Mouse (Mus musculus): ENCODE measurements around the gene Rab8b. TPM values are rescaled to one million over a fixed set of nuclear protein-coding genes. Genes with fewer than 3 reads are reported as not detected.
"Not testable (repeated sequence)": the region's sequence is repeated elsewhere in the genome, so short reads cannot be mapped to it uniquely, and the experiment has no call there.

The Rab8b gene
- total and polyA plus RNA-seq, 2 experiments: 1.4 to 4.1 TPM

DNA sequence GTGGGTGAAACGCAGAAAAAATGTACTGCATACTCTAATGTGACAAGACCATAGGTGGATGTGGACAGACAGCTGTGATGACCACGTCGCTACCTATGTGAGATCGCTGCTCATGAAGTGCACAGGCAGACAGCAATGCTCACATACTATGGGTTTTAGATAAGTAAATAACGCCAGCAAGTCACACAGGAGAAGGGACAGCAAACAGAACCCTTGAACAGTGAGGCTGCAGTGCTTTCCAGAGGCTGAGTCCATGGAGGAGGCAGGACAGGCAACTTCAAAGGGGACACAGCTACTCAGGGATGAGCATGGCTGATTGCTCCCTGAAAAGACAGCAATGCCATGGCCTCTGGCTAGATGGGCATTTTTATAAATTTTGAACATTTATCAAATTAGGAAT, 72.7 kb downstream of the Rab8b start:
- H3K4me3 ChIP-seq (ENCODE audit: insufficient read depth, low read depth, low read length): no peak overlapping the region

GRCm38 (mm10) chr9:66835097-66835480, 84.4 kb downstream of the Rab8b start:
- Histone ChIP-seq H3K36me3 (ENCODE audit: control insufficient read depth, insufficient read depth, low read length) (no peaks in the 10 kb centered on the region), H3K79me2 (ENCODE audit: control insufficient read depth, insufficient read depth, low read length) (no peaks in the 10 kb centered on the region), H3K4me1 (ENCODE audit: control insufficient read depth, insufficient read depth, low read length) (no peaks in the 10 kb centered on the region; the same call in 1 of the 2 replicates), H3K9ac (ENCODE audit: low read depth, low read length) (peak overlapping the region; percentile 61), H3K4me3 (ENCODE audit: insufficient read depth, low read depth, low read length) (peak overlapping the region; percentile 55), H3K27me3 (ENCODE audit: control insufficient read depth, insufficient read depth, low read length) (no peaks in the 10 kb centered on the region), H3K27ac (replicated peaks; ENCODE audit: insufficient read depth, low read depth, low read length) (no peak overlapping the region)
- no peak for TF ChIP-seq POLR2A (IDR thresholded peaks at IDR 0.05; ENCODE audit: extremely low read depth, insufficient read depth, low read length)
- TF ChIP-seq CTCF (IDR thresholded peaks at IDR 0.05; ENCODE audit: low read depth, low read length): no peak
- DNase-seq (ENCODE audit: extremely low read depth, low read depth, low spot score): no peak
- WGBS: under 1% methylated on average over 24 of the region's 24 CpGs

More for the DNA sequence above, 72.7 kb downstream of the Rab8b start:
- no peak for DNase-seq (ENCODE audit: extremely low read depth, low read depth, low spot score)
- TF ChIP-seq POLR2A (IDR thresholded peaks at IDR 0.05; ENCODE audit: extremely low read depth, insufficient read depth, low read length): no peak
- TF ChIP-seq CTCF (IDR thresholded peaks at IDR 0.05; ENCODE audit: low read depth, low read length): no peak
- no peaks in the 10 kb centered on the region for H3K36me3 ChIP-seq (ENCODE audit: control insufficient read depth, insufficient read depth, low read length)
- no peaks in the 10 kb centered on the region for H3K27me3 ChIP-seq (ENCODE audit: control insufficient read depth, insufficient read depth, low read length)
- no peaks in the 10 kb centered on the region for H3K4me1 ChIP-seq (ENCODE audit: control insufficient read depth, insufficient read depth, low read length)
- no peak overlapping the region for H3K9ac ChIP-seq (ENCODE audit: low read depth, low read length)
- no peaks in the 10 kb centered on the region for H3K79me2 ChIP-seq (ENCODE audit: control insufficient read depth, insufficient read depth, low read length)
- 46% methylated on average over 5 of the region's 5 CpGs for WGBS
- no peak overlapping the region for H3K27ac ChIP-seq (replicated peaks; ENCODE audit: insufficient read depth, low read depth, low read length)

DNA sequence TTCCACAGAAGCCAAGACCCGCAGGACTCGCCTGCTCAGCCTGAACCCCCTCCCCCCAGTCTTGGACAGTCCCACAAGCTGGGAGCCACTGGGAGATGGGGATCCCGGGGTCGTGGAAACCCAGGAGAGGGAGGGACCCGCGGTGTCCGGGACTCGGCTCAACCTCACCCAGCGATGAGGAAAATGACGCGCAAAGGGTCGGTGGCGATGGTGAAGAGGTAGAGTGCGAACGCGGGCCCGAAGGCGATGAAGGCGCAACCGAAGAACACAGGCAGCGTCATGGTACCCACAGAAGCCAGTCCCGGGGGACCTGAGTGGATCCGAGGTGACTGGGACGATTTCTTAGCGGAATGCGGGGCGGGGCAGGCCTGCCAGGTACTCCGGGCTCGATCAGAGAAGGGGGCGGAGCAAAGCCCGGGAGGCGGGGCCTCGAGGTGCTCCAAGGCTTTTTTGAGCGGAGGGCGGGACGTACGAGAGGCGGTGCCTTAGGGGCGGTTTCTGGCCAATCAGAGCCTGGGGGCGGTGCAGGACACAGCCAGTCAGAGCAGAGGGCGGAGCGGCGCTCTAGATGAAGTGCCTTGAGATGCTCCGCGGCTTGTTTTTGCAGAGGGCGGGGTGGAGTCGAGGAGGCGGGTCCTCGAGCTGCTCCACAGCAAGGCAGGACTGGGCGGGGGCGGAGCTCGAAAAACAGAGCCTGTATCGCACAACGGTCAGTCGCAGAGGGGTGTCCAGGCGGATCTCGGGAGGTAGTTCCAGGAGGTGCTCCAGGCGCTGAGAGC, 85.0 kb downstream of the Rab8b start, which contains the start of gene Aph1c:
Aph1c (minus strand) TSS at position 409 of the 779 bp plus-strand sequence.
- no peaks in the 10 kb centered on the region for H3K79me2 ChIP-seq (ENCODE audit: control insufficient read depth, insufficient read depth, low read length)
- peak within 1 kb of the TSS; percentile 61 for H3K9ac ChIP-seq (ENCODE audit: low read depth, low read length)
- H3K27me3 ChIP-seq (ENCODE audit: control insufficient read depth, insufficient read depth, low read length): no peaks in the 10 kb centered on the region
- no peak within 1 kb of the TSS for H3K27ac ChIP-seq (replicated peaks; ENCODE audit: insufficient read depth, low read depth, low read length)
- WGBS: 1% methylated on average over 58 of the region's 58 CpGs
- no peaks in the 10 kb centered on the region; the same call in 1 of the 2 replicates for H3K4me1 ChIP-seq (ENCODE audit: control insufficient read depth, insufficient read depth, low read length)
- no peaks in the 10 kb centered on the region for H3K36me3 ChIP-seq (ENCODE audit: control insufficient read depth, insufficient read depth, low read length)
- peak within 1 kb of the TSS; percentile 72 for H3K4me3 ChIP-seq (ENCODE audit: insufficient read depth, low read depth, low read length)
- peak; percentile 95 for DNase-seq (ENCODE audit: extremely low read depth, low read depth, low spot score)
- TF ChIP-seq POLR2A (IDR thresholded peaks at IDR 0.05; ENCODE audit: extremely low read depth, insufficient read depth, low read length) (peak; percentile 71), CTCF (IDR thresholded peaks at IDR 0.05; ENCODE audit: low read depth, low read length) (no peak)

- Histone ChIP-seq H3K27me3 (ENCODE audit: control insufficient read depth, insufficient read depth, low read length) (no peaks in the 10 kb centered on the region), H3K9ac (ENCODE audit: low read depth, low read length) (no peak overlapping the region), H3K4me1 (ENCODE audit: control insufficient read depth, insufficient read depth, low read length) (no peaks in the 10 kb centered on the region; the same call in 1 of the 2 replicates), H3K27ac (replicated peaks; ENCODE audit: insufficient read depth, low read depth, low read length) (no peak overlapping the region), H3K79me2 (ENCODE audit: control insufficient read depth, insufficient read depth, low read length) (no peaks in the 10 kb centered on the region), H3K4me3 (ENCODE audit: insufficient read depth, low read depth, low read length) (no peak overlapping the region), H3K36me3 (ENCODE audit: control insufficient read depth, insufficient read depth, low read length) (no peaks in the 10 kb centered on the region)
- TF ChIP-seq POLR2A (IDR thresholded peaks at IDR 0.05; ENCODE audit: extremely low read depth, insufficient read depth, low read length) (no peak), CTCF (IDR thresholded peaks at IDR 0.05; ENCODE audit: low read depth, low read length) (no peak)
- peak; percentile 12 for DNase-seq (ENCODE audit: extremely low read depth, low read depth, low spot score)
- WGBS: 23% methylated on average over 7 of the region's 7 CpGs
These were observed 85.6 kb downstream of the Rab8b start for GRCm38 (mm10) chr9:66833851-66834250.

DNA sequence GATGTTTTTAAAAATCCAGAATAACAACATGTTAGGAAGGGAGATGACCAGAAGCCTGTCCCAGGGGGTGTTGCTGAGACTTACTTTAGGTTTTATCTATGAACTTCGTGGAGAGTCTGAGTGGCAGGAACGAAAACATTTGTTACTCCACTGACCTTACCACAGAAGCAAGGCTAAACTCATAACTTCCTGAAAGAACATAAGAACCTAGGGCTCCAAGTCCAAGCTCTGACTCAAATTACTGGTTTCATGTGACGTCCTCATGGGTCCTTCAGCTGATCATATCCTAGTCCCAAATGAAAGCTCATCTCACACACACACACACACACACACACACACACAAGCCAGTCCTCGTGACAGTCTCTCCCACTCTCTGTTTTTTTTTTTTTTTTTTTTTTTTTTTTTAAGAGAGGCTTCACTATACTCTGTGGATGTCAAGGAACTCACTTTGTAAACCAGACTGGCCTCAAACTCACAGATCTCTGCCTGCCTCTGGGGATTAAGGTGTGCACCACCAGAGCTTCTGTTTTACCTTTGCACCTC, 87.0 kb downstream of the Rab8b start:
- Histone ChIP-seq H3K4me3 (ENCODE audit: insufficient read depth, low read depth, low read length) (no peak overlapping the region), H3K79me2 (ENCODE audit: control insufficient read depth, insufficient read depth, low read length) (no peaks in the 10 kb centered on the region), H3K9ac (ENCODE audit: low read depth, low read length) (no peak overlapping the region), H3K27ac (replicated peaks; ENCODE audit: insufficient read depth, low read depth, low read length) (no peak overlapping the region), H3K4me1 (ENCODE audit: control insufficient read depth, insufficient read depth, low read length) (no peaks in the 10 kb centered on the region; the same call in 1 of the 2 replicates), H3K36me3 (ENCODE audit: control insufficient read depth, insufficient read depth, low read length) (no peaks in the 10 kb centered on the region), H3K27me3 (ENCODE audit: control insufficient read depth, insufficient read depth, low read length) (no peaks in the 10 kb centered on the region)
- no peak for TF ChIP-seq POLR2A (IDR thresholded peaks at IDR 0.05; ENCODE audit: extremely low read depth, insufficient read depth, low read length)
- TF ChIP-seq CTCF (IDR thresholded peaks at IDR 0.05; ENCODE audit: low read depth, low read length): no peak
- WGBS: 74% methylated on average over 4 of the region's 4 CpGs
- peak; percentile 41 for DNase-seq (ENCODE audit: extremely low read depth, low read depth, low spot score)

GRCm38 (mm10) chr9:66825990-66826389, 93.5 kb downstream of the Rab8b start:
- H3K4me3 ChIP-seq (ENCODE audit: insufficient read depth, low read depth, low read length): no peak overlapping the region
- TF ChIP-seq POLR2A (IDR thresholded peaks at IDR 0.05; ENCODE audit: extremely low read depth, insufficient read depth, low read length) (no peak), CTCF (IDR thresholded peaks at IDR 0.05; ENCODE audit: low read depth, low read length) (peak; percentile 40)
- H3K36me3 ChIP-seq (ENCODE audit: control insufficient read depth, insufficient read depth, low read length): no peaks in the 10 kb centered on the region
- H3K79me2 ChIP-seq (ENCODE audit: control insufficient read depth, insufficient read depth, low read length): no peaks in the 10 kb centered on the region
- no peaks in the 10 kb centered on the region for H3K27me3 ChIP-seq (ENCODE audit: control insufficient read depth, insufficient read depth, low read length)
- H3K4me1 ChIP-seq (ENCODE audit: control insufficient read depth, insufficient read depth, low read length): no peaks in the 10 kb centered on the region
- H3K27ac ChIP-seq (replicated peaks; ENCODE audit: insufficient read depth, low read depth, low read length): no peak overlapping the region
- H3K9ac ChIP-seq (ENCODE audit: low read depth, low read length): no peak overlapping the region
- 55% methylated on average over 1 of the region's 1 CpGs for WGBS
- DNase-seq (ENCODE audit: extremely low read depth, low read depth, low spot score): peak; percentile 65

- not testable (repeated sequence) for H3K27me3 ChIP-seq (ENCODE audit: control insufficient read depth, insufficient read depth, low read length); DNase-seq (ENCODE audit: extremely low read depth, low read depth, low spot score); H3K79me2 ChIP-seq (ENCODE audit: control insufficient read depth, insufficient read depth, low read length); H3K4me3 ChIP-seq (ENCODE audit: insufficient read depth, low read depth, low read length); H3K9ac ChIP-seq (ENCODE audit: low read depth, low read length); H3K4me1 ChIP-seq (ENCODE audit: control insufficient read depth, insufficient read depth, low read length); H3K27ac ChIP-seq (replicated peaks; ENCODE audit: insufficient read depth, low read depth, low read length); H3K36me3 ChIP-seq (ENCODE audit: control insufficient read depth, insufficient read depth, low read length)
- no CpG with 5 or more reads among the region's 5 CpGs for WGBS
These were observed 97.2 kb downstream of the Rab8b start for GRCm38 (mm10) chr9:66822255-66822654.

Data from liver, adult 2 months (tissue).